Mouse (Mus musculus) v-Abl transformed pro-B cells (cell line): ENCODE results near the gene Cx3cr1.

Source experiments
- in situ Hi-C, 2 experiments: fragments of 400-800 bp; cut with MboI; formaldehyde crosslinking; loops; one replicate each; pipeline ENCODE4 v1.15.1; 2025; ENCODE audit not compliant: unreplicated experiment in 2 of 2

Gene Cx3cr1

GRCm38 (mm10) chr9:120069779-120070178 lies at the start of gene Cx3cr1:
Gene Cx3cr1 (minus strand): TSS chr9:120069879.
- in situ Hi-C loops: loop anchor here (5.0 to 25.0 kb wide), 4 partner anchors 42 to 432 kb away; no protein-coding TSS in a partner anchor

- in situ Hi-C loops: no loop called here
These were observed 48.5 kb upstream of the Cx3cr1 start for GRCm38 (mm10) chr9:120118212-120118611.

GRCm38 (mm10) chr9:120116184-120116624 lies 46.5 kb upstream of the Cx3cr1 start:
- in situ Hi-C loops: no loop called here

- in situ Hi-C loops: no loop called here
These were observed 45.9 kb upstream of the Cx3cr1 start for GRCm38 (mm10) chr9:120115580-120115979.

- in situ Hi-C loops: no loop called here
These were observed 45.1 kb upstream of the Cx3cr1 start for GRCm38 (mm10) chr9:120114789-120115151.

- in situ Hi-C loops: no loop called here
These were observed 44.5 kb upstream of the Cx3cr1 start for GRCm38 (mm10) chr9:120114051-120114788.

- in situ Hi-C loops: no loop called here
These were observed 43.8 kb upstream of the Cx3cr1 start for GRCm38 (mm10) chr9:120113456-120113855.

- in situ Hi-C loops: no loop called here
These were observed 42.8 kb upstream of the Cx3cr1 start for GRCm38 (mm10) chr9:120112472-120112871.

- in situ Hi-C loops: no loop called here
These were observed 41.7 kb upstream of the Cx3cr1 start for GRCm38 (mm10) chr9:120111156-120111945.

GRCm38 (mm10) chr9:120110211-120111018 lies 40.7 kb upstream of the Cx3cr1 start, which contains the start of gene Slc25a38:
Gene Slc25a38 (plus strand): TSS chr9:120110374.
- in situ Hi-C loops: no loop called here

- in situ Hi-C loops: loop anchor here in 1 of 2 experiments (5.0 kb wide), 1 partner anchor 63 kb away; no protein-coding TSS in a partner anchor
These were observed 39.3 kb upstream of the Cx3cr1 start for GRCm38 (mm10) chr9:120108953-120109352.

GRCm38 (mm10) chr9:120101165-120101564 lies 31.5 kb upstream of the Cx3cr1 start:
- in situ Hi-C loops: no loop called here

- in situ Hi-C loops: loop anchor here (5.0 to 25.0 kb wide), 3 partner anchors 72 to 637 kb away; no protein-coding TSS in a partner anchor
These were observed 29.6 kb upstream of the Cx3cr1 start for GRCm38 (mm10) chr9:120099304-120099703.

- in situ Hi-C loops: loop anchor here (5.0 to 25.0 kb wide), 3 partner anchors 71 to 636 kb away; no protein-coding TSS in a partner anchor
These were observed 29.0 kb upstream of the Cx3cr1 start for GRCm38 (mm10) chr9:120098682-120099081.

- in situ Hi-C loops: loop anchor here (5.0 to 25.0 kb wide), 3 partner anchors 69 to 634 kb away; no protein-coding TSS in a partner anchor
These were observed 26.2 kb upstream of the Cx3cr1 start for GRCm38 (mm10) chr9:120095886-120096285.

GRCm38 (mm10) chr9:120093701-120094100 lies 24.0 kb upstream of the Cx3cr1 start:
- in situ Hi-C loops: loop anchor here (25.0 kb wide), 2 partner anchors 456 to 631 kb away; no protein-coding TSS in a partner anchor

- in situ Hi-C loops: loop anchor here (25.0 kb wide), 2 partner anchors 454 to 629 kb away; no protein-coding TSS in a partner anchor
These were observed 22.1 kb upstream of the Cx3cr1 start, which contains the start of gene Ccr8 for GRCm38 (mm10) chr9:120091696-120092238. Gene Ccr8 (plus strand): TSS chr9:120092114.

- in situ Hi-C loops: loop anchor here (25.0 kb wide), 2 partner anchors 454 to 629 kb away; no protein-coding TSS in a partner anchor
These were observed 21.4 kb upstream of the Cx3cr1 start for GRCm38 (mm10) chr9:120091086-120091485.

- in situ Hi-C loops: loop anchor here (25.0 kb wide), 2 partner anchors 452 to 627 kb away; no protein-coding TSS in a partner anchor
These were observed 19.4 kb upstream of the Cx3cr1 start for GRCm38 (mm10) chr9:120089125-120089524.

- in situ Hi-C loops: loop anchor here (25.0 kb wide), 2 partner anchors 447 to 622 kb away; no protein-coding TSS in a partner anchor
These were observed 14.7 kb upstream of the Cx3cr1 start for GRCm38 (mm10) chr9:120084406-120084805.
